Mouse (Mus musculus) spleen, adult 2 months (tissue): ENCODE measurements around the gene Mark3.

Experiments
- CTCF ChIP-seq: fragments of 200-500 bp; IDR thresholded peaks from 2 replicates; pipeline ENCODE4 v1.5.1; 2011; ENCODE audit warnings: mild to moderate bottlenecking, inconsistent platforms; ENCODE audit not compliant: insufficient read depth, insufficient read length, insufficient replicate concordance; ENCODE audit errors: extremely low read depth
- POLR2A ChIP-seq: fragments of 200-500 bp; IDR thresholded peaks from 2 replicates; pipeline ENCODE4 v1.6.1; 2011; ENCODE audit warnings: low read depth, low read length, inconsistent platforms

DNA sequence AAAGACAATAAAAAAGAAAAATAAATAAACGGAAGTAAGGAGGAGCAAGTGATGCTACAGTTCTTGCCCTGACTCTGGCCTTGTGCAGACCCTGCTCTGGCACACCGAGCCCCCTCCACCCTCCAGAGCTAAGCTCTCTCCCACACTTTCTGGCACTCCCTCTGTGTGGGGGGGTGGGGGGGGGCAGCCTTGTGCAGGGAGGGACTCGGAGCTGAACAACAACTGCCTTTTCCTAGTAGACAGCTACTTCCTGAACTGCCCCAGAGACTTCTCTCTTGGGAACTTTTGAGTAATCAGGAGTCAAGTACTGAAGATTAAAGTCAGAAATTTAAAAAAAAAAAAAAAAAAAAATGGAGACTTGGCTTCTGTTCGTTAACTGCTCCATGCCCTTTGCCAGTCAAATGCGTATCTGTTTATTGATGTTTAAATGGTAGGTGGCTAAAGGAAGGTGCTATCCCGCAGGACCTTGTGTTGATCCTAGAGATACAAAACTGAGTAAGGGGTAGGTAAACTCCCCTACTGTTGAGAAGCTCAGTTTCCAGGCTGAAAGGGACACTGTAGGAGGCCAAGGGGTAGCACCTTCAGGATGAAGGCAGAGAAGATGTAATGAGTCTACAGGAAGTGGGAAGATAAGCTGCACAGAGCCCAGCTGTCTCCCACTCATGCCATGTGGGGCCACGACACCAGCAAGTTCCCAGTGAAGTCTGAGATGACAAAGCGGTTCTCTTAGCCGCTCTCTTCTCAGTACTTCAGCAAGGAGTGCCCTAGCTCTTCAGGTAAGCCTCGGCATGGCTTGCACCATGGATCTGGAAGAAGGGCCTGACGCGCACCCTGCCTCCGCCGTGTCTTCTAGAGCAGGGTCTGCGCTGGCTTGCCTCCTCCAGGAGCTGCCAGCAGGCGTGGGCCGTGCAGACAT, 89.2 kb downstream of the Mark3 start:
- no peak for TF ChIP-seq CTCF
- TF ChIP-seq POLR2A: no peak
